12 mouse cellular contexts compared by ENCODE assay signal in genomic region chr9:63147786-63148409, GRCm38 (mm10). TPM values are rescaled to one million over a fixed set of nuclear protein-coding genes. Genes with fewer than 3 reads are reported as not detected.
DNase-seq lines count a peak whose midpoint lies in the region; ATAC-seq lines count a peak whose summit lies in the region.
"Had no signal": no experiment of that assay in that cellular context is flagged by ENCODE, and none has a peak within 500 bp of the region (broad histone marks: within the 10 kb centered on the region; RNA-seq: fewer than 3 reads in every experiment).

No protein-coding gene starts in this region.

- H3K27ac ChIP-seq in kidney, embryonic 15.5 days: no peak overlapping the region
- H3K27ac ChIP-seq in forebrain, embryonic 13.5 days: no peak overlapping the region
- no peak overlapping the region for H3K27ac ChIP-seq in limb, embryonic 12.5 days
- H3K27ac ChIP-seq: kidney, postnatal 0 days had no signal

- no peaks in the 10 kb centered on the region for H3K36me3 ChIP-seq in kidney, embryonic 15.5 days
- no peaks in the 10 kb centered on the region for H3K36me3 ChIP-seq in forebrain, embryonic 13.5 days (ENCODE audit: poor library complexity, severe bottlenecking)
- H3K36me3 ChIP-seq in limb, embryonic 12.5 days: no peaks in the 10 kb centered on the region

- no peak for ATAC-seq in kidney, embryonic 15.5 days (replicated peaks; ENCODE audit: low FRiP score)
- no peak for ATAC-seq in forebrain, embryonic 13.5 days
- ATAC-seq in limb, embryonic 12.5 days (ENCODE audit: insufficient number of reproducible peaks, insufficient read depth, low FRiP score, low TSS enrichment, low read depth): no peak

- no peak overlapping the region; the same call in 1 of the 2 replicates for H3K4me3 ChIP-seq in kidney, embryonic 15.5 days (replicated peaks)
- peak overlapping the region; percentile 42; the same call in 1 of the 2 replicates for H3K4me3 ChIP-seq in forebrain, embryonic 13.5 days
- peak overlapping the region; percentile 47; the same call in 1 of the 2 replicates for H3K4me3 ChIP-seq in limb, embryonic 12.5 days (replicated peaks)

- H3K27me3 ChIP-seq in kidney, embryonic 15.5 days: peaks cover 100% of the 10 kb centered on the region
- H3K27me3 ChIP-seq in forebrain, embryonic 13.5 days: peaks cover 100% of the 10 kb centered on the region
- H3K27me3 ChIP-seq in limb, embryonic 12.5 days: peaks cover 100% of the 10 kb centered on the region

- H3K4me1 ChIP-seq in kidney, embryonic 15.5 days: peaks cover 76% of the 10 kb centered on the region
- H3K4me1 ChIP-seq in forebrain, embryonic 13.5 days: peaks cover 52% of the 10 kb centered on the region
- peaks cover 55% of the 10 kb centered on the region for H3K4me1 ChIP-seq in limb, embryonic 12.5 days (replicated peaks)

- intact Hi-C loops in gastrocnemius, postnatal 14 days (cut with DNase I; ENCODE audit: low total_unique reads): no loop called here
- intact Hi-C loops in gastrocnemius, postnatal 36 days (cut with DNase I): no loop called here

- no peak for DNase-seq in kidney, postnatal 25 days
- peak; percentile 39 for DNase-seq in retina, embryonic 14.5 days (ENCODE audit: low spot score)
- no peak for DNase-seq in gastrocnemius, postnatal 14 days
- no peak for DNase-seq in gastrocnemius, postnatal 36 days
- no peak for DNase-seq in cerebellum, adult 18-20 months
- DNase-seq: lung, postnatal 10 days; thymus, postnatal 25 days had no signal

- no peak overlapping the region for H3K9ac ChIP-seq in kidney, embryonic 15.5 days
- H3K9ac ChIP-seq in forebrain, embryonic 13.5 days: no peak overlapping the region
- no peak overlapping the region for H3K9ac ChIP-seq in limb, embryonic 12.5 days (replicated peaks)

- WGBS in kidney, embryonic 15.5 days: 3% methylated on average over 14 of the region's 14 CpGs
- WGBS in forebrain, embryonic 13.5 days: 1% methylated on average over 14 of the region's 14 CpGs
- WGBS in limb, embryonic 12.5 days: 1% methylated on average over 14 of the region's 14 CpGs

- H3K9me3 ChIP-seq in kidney, embryonic 15.5 days (replicated peaks): no peaks in the 10 kb centered on the region
- H3K9me3 ChIP-seq in forebrain, embryonic 13.5 days (replicated peaks): no peaks in the 10 kb centered on the region
- no peaks in the 10 kb centered on the region for H3K9me3 ChIP-seq in limb, embryonic 12.5 days

- peak overlapping the region; percentile 85; the same call in 1 of the 2 replicates for H3K4me2 ChIP-seq in kidney, embryonic 15.5 days
- H3K4me2 ChIP-seq in forebrain, embryonic 13.5 days: peak overlapping the region; percentile 71; the same call in 1 of the 2 replicates
- H3K4me2 ChIP-seq in limb, embryonic 12.5 days: peak overlapping the region; percentile 82; the same call in 1 of the 2 replicates

RNA-seq across cellular contexts. Expression of gene Skor1, which starts 0.9 kb away (rescaled TPM):
- not detected in 2 replicates for polyA plus RNA-seq in kidney, embryonic 15.5 days (2015; fragmentation: Nextera tagmentation; extraction: Ambion mirVana)
- 0.28 and 0.55 TPM in 2 replicates for polyA plus RNA-seq in forebrain, embryonic 13.5 days (2015; fragmentation: Nextera tagmentation; extraction: Ambion mirVana)
- polyA plus RNA-seq in limb, embryonic 12.5 days (2016; fragmentation: Nextera tagmentation; extraction: Ambion mirVana): 0.11 and 0.12 TPM in 2 replicates
- total RNA-seq in gastrocnemius, postnatal 14 days (2021): under 1 TPM in 1 of 2 experiments, not detected in 1; 0.12 TPM
- under 1 TPM; 0.08 to 0.10 TPM for total RNA-seq in gastrocnemius, postnatal 36 days (2021)
- polyA plus RNA-seq: heart, embryonic 11.5 days; kidney, postnatal 0 days had no signal
